Mouse (Mus musculus) liver, postnatal 0 days (tissue): ENCODE measurements around the gene Col4a2. TPM values are rescaled to one million over a fixed set of nuclear protein-coding genes. Genes with fewer than 3 reads are reported as not detected.
A peak's percentile ranks its signal among the peaks of the same experiment; 100 is the strongest.

Source experiments
- ATAC-seq: fragments of 200-750 bp; cut with Nextera tagmentation; 2 replicates; pipeline ENCODE4 v1.8.0; 2017; ENCODE audit warnings: mild to moderate bottlenecking, moderate library complexity
- DNase-seq: peaks from one replicate; pipeline ENCODE4 v3.0.0-alpha.2; 2016
- H3K27ac ChIP-seq: fragments of 300-500 bp; sonication (generic); 2 replicates; pipeline ENCODE4 v1.5.1; 2014; ENCODE audit warnings: antibody characterized with exemption, moderate library complexity, mild to moderate bottlenecking, low read depth
- H3K27me3 ChIP-seq: fragments of 300-500 bp; sonication (generic); 2 replicates; pipeline ENCODE4 v1.6.1; 2014; ENCODE audit warnings: low read length, control low read depth, mixed read lengths; ENCODE audit not compliant: insufficient read depth
- H3K36me3 ChIP-seq: fragments of 300-500 bp; sonication (generic); replicated peaks from 2 replicates; pipeline ENCODE4 v1.6.1; 2014; ENCODE audit warnings: mild to moderate bottlenecking, control low read depth, low read length, moderate library complexity, mixed read lengths; ENCODE audit not compliant: insufficient read depth
- H3K4me1 ChIP-seq: fragments of 300-500 bp; sonication (generic); 2 replicates; pipeline ENCODE4 v1.6.1; 2014; ENCODE audit warnings: antibody characterized with exemption, mild to moderate bottlenecking, control low read depth; ENCODE audit not compliant: insufficient read depth
- H3K4me2 ChIP-seq: fragments of 300-500 bp; sonication (generic); 2 replicates; pipeline ENCODE4 v1.6.1; 2014; ENCODE audit warnings: low read depth, mild to moderate bottlenecking, low read length, moderate library complexity, mixed read lengths
- H3K4me3 ChIP-seq: fragments of 300-500 bp; sonication (generic); 2 replicates; pipeline ENCODE4 v1.5.1; 2014; ENCODE audit warnings: low read depth, low read length
- H3K9ac ChIP-seq: fragments of 300-500 bp; sonication (generic); replicated peaks from 2 replicates; pipeline ENCODE4 v1.6.1; 2014; ENCODE audit warnings: mild to moderate bottlenecking, moderate library complexity
- H3K9me3 ChIP-seq: fragments of 300-500 bp; sonication (generic); 2 replicates; pipeline ENCODE4 v1.6.1; 2016; ENCODE audit warnings: mild to moderate bottlenecking, control low read depth, low read length, mixed read lengths
- CTCF ChIP-seq: sonication (generic); IDR thresholded peaks from 2 replicates; pipeline ENCODE4 v1.5.1; 2016; ENCODE audit warnings: antibody characterized with exemption, low read depth
- EP300 ChIP-seq: IDR thresholded peaks from 2 replicates; pipeline ENCODE4 v1.6.1; 2016; ENCODE audit warnings: antibody characterized with exemption, low read depth, mild to moderate bottlenecking
- WGBS: fragments of 180-500 bp; shearing (Covaris S2); extraction: QIAGEN DNeasy Blood & Tissue Kit; methylation state at CpG from one replicate; pipeline ENCODE4 v1.1.7; 2014; ENCODE audit not compliant: insufficient replicate concordance; 5-methylcytosine and 5-hydroxymethylcytosine counted together
- polyA plus RNA-seq: library from polyadenylated mRNA; unstranded; fragments of >200 nt; fragmentation: Nextera tagmentation; extraction: Ambion mirVana; gene quantifications from 2 replicates; pipeline ENCODE4 v1.2.1, GENCODE M21; 2015

Gene Col4a2
- polyA plus RNA-seq, 1 experiment from 2014 or later: 9.7 TPM

GRCm38 (mm10) chr8:11335238-11335637 lies 22.6 kb downstream of the Col4a2 start:
- no peak overlapping the region for H3K27ac ChIP-seq
- no peaks in the 10 kb centered on the region for H3K36me3 ChIP-seq
- no peak overlapping the region for H3K4me2 ChIP-seq
- no peak overlapping the region for H3K9ac ChIP-seq
- H3K4me1 ChIP-seq: peaks cover 5% of the 10 kb centered on the region
- no peak overlapping the region for H3K4me3 ChIP-seq
- H3K27me3 ChIP-seq: no peaks in the 10 kb centered on the region
- 70% methylated on average over 4 of the region's 4 CpGs for WGBS
- no peaks in the 10 kb centered on the region for H3K9me3 ChIP-seq
- DNase-seq (no peak), ATAC-seq (no peak)
- TF ChIP-seq EP300: no peak

GRCm38 (mm10) chr8:11336346-11336745 lies 23.7 kb downstream of the Col4a2 start:
- H3K9me3 ChIP-seq: no peaks in the 10 kb centered on the region
- WGBS: 84% methylated on average over 5 of the region's 5 CpGs
- H3K4me3 ChIP-seq: no peak overlapping the region
- no peak overlapping the region for H3K9ac ChIP-seq
- H3K27me3 ChIP-seq: no peaks in the 10 kb centered on the region
- H3K4me2 ChIP-seq: no peak overlapping the region
- no peak for ATAC-seq
- no peak for DNase-seq
- H3K4me1 ChIP-seq: peaks cover 14% of the 10 kb centered on the region
- no peaks in the 10 kb centered on the region for H3K36me3 ChIP-seq
- TF ChIP-seq CTCF: no peak
- no peak for TF ChIP-seq EP300
- H3K27ac ChIP-seq: no peak overlapping the region

- no peak overlapping the region for H3K4me2 ChIP-seq
- no peak overlapping the region for H3K4me3 ChIP-seq
- no peak overlapping the region for H3K27ac ChIP-seq
- H3K4me1 ChIP-seq: peaks cover 14% of the 10 kb centered on the region
- no peaks in the 10 kb centered on the region for H3K27me3 ChIP-seq
- H3K36me3 ChIP-seq: no peaks in the 10 kb centered on the region
- no peak for DNase-seq
- WGBS: 83% methylated on average over 10 of the region's 10 CpGs
- no peak overlapping the region for H3K9ac ChIP-seq
- no peak for ATAC-seq
- H3K9me3 ChIP-seq: no peaks in the 10 kb centered on the region
- TF ChIP-seq EP300: no peak
- TF ChIP-seq CTCF: no peak
Observed at GRCm38 (mm10) chr8:11337642-11338041, 25.0 kb downstream of the Col4a2 start.

GRCm38 (mm10) chr8:11338507-11338906 lies 25.9 kb downstream of the Col4a2 start:
- DNase-seq (no peak), ATAC-seq (no peak)
- H3K9me3 ChIP-seq: no peaks in the 10 kb centered on the region
- H3K27ac ChIP-seq: no peak overlapping the region
- H3K4me3 ChIP-seq: no peak overlapping the region
- no peak overlapping the region for H3K9ac ChIP-seq
- peaks cover 14% of the 10 kb centered on the region for H3K4me1 ChIP-seq
- H3K4me2 ChIP-seq: no peak overlapping the region
- WGBS: 79% methylated on average over 9 of the region's 9 CpGs
- no peaks in the 10 kb centered on the region for H3K36me3 ChIP-seq
- no peaks in the 10 kb centered on the region for H3K27me3 ChIP-seq
- TF ChIP-seq EP300 (no peak), CTCF (no peak)

GRCm38 (mm10) chr8:11340310-11341110 lies 27.9 kb downstream of the Col4a2 start:
- TF ChIP-seq CTCF (no peak), EP300 (no peak)
- DNase-seq: no peak
- Histone ChIP-seq H3K4me2 (no peak overlapping the region), H3K4me1 (peaks cover 14% of the 10 kb centered on the region), H3K36me3 (no peaks in the 10 kb centered on the region), H3K9ac (no peak overlapping the region), H3K27me3 (no peaks in the 10 kb centered on the region), H3K9me3 (no peaks in the 10 kb centered on the region), H3K27ac (no peak overlapping the region), H3K4me3 (no peak overlapping the region)
- peak; percentile 58 for ATAC-seq
- WGBS: 34% methylated on average over 12 of the region's 12 CpGs

- no peak overlapping the region for H3K27ac ChIP-seq
- ATAC-seq: no peak
- no peak for DNase-seq
- H3K9me3 ChIP-seq: no peaks in the 10 kb centered on the region
- WGBS: 35% methylated on average over 3 of the region's 3 CpGs
- no peaks in the 10 kb centered on the region for H3K27me3 ChIP-seq
- H3K4me3 ChIP-seq: no peak overlapping the region
- H3K4me2 ChIP-seq: no peak overlapping the region
- no peaks in the 10 kb centered on the region for H3K36me3 ChIP-seq
- no peak overlapping the region for H3K9ac ChIP-seq
- H3K4me1 ChIP-seq: peaks cover 14% of the 10 kb centered on the region
- TF ChIP-seq CTCF (no peak), EP300 (no peak)
Observed at GRCm38 (mm10) chr8:11341111-11341566, 28.5 kb downstream of the Col4a2 start.
